Comparison of ENCODE assay signal across 8 mouse cellular contexts in genomic region chr13:94941230-94941629, GRCm38 (mm10). TPM values are rescaled to one million over a fixed set of nuclear protein-coding genes. Genes with fewer than 3 reads are reported as not detected.
A peak's percentile ranks its signal among the peaks of the same experiment; 100 is the strongest.
DNase-seq lines count a peak whose midpoint lies in the region; ATAC-seq and TF ChIP-seq lines count a peak whose summit lies in the region.

No protein-coding gene starts in this region.

- H3K27me3 ChIP-seq in forebrain, embryonic 10.5 days (ENCODE audit: poor library complexity, severe bottlenecking), result peaks cover 31% of the 10 kb centered on the region
- peaks cover 13% of the 10 kb centered on the region; the same call in 1 of the 2 replicates for H3K27me3 ChIP-seq in forebrain, embryonic 12.5 days
- peaks cover 2 to 6% of the 10 kb centered on the region in 2 experiments; a peak in 3 of 4 replicates for H3K27me3 ChIP-seq in MEL (ENCODE audit: control insufficient read depth in 1 of 2, insufficient read depth in 2 of 2, low read length in 2 of 2)

- no peak for TF ChIP-seq POLR2A in MEL (IDR thresholded peaks at IDR 0.05; ENCODE audit: control insufficient read depth in 1 of 2, insufficient read depth in 1 of 2, low read depth in 1 of 2, low read length in 2 of 2, poor library complexity in 1 of 2)

- H3K27ac ChIP-seq in forebrain, embryonic 10.5 days, result no peak overlapping the region
- no peak overlapping the region for H3K27ac ChIP-seq in forebrain, embryonic 12.5 days
- no peak overlapping the region for H3K27ac ChIP-seq in MEL (ENCODE audit: control insufficient read depth, low read depth, low read length)

- H3K36me3 ChIP-seq in forebrain, embryonic 10.5 days (replicated peaks), result no peaks in the 10 kb centered on the region
- H3K36me3 ChIP-seq in forebrain, embryonic 12.5 days (replicated peaks), result no peaks in the 10 kb centered on the region
- no peaks in the 10 kb centered on the region; a peak in 1 of 4 replicates for H3K36me3 ChIP-seq in MEL (ENCODE audit: control insufficient read depth in 1 of 2, insufficient read depth in 2 of 2, low read length in 2 of 2)

- no peaks in the 10 kb centered on the region for H3K4me1 ChIP-seq in forebrain, embryonic 10.5 days
- no peaks in the 10 kb centered on the region for H3K4me1 ChIP-seq in forebrain, embryonic 12.5 days
- H3K4me1 ChIP-seq in MEL (ENCODE audit: control insufficient read depth in 1 of 2, insufficient read depth in 2 of 2, low read length in 2 of 2), result no peaks in the 10 kb centered on the region

- H3K9me3 ChIP-seq in forebrain, embryonic 10.5 days, result no peaks in the 10 kb centered on the region
- no peaks in the 10 kb centered on the region for H3K9me3 ChIP-seq in forebrain, embryonic 12.5 days
- H3K9me3 ChIP-seq in MEL (replicated peaks; ENCODE audit: insufficient read depth, low read length), result no peaks in the 10 kb centered on the region

- peak; percentile 69 to 91 (median 70) for TF ChIP-seq CTCF in MEL (IDR thresholded peaks at IDR 0.05 in 2 of 3, conservative IDR thresholded peaks at IDR 0.05 in 1 of 3; ENCODE audit: control insufficient read depth in 1 of 3, insufficient read depth in 1 of 3, low read depth in 2 of 3, low read length in 3 of 3, poor library complexity in 1 of 3, severe bottlenecking in 1 of 3)

- no peak overlapping the region for H3K9ac ChIP-seq in forebrain, embryonic 12.5 days
- H3K9ac ChIP-seq in MEL (ENCODE audit: control insufficient read depth, low read depth, low read length, poor library complexity, severe bottlenecking), result peak overlapping the region; percentile 36; the same call in 1 of the 2 replicates

- DNase-seq in forebrain, embryonic 10.5 days (ENCODE audit: extremely low spot score, low spot score), result peak; percentile 64
- DNase-seq in MEL (ENCODE audit: low read depth, low spot score), result peak; percentile 77
- peak; percentile 11 for DNase-seq in cerebellum, adult 9-11 months
- peak; percentile 45 to 61 for DNase-seq in frontal cortex, postnatal 25 days (ENCODE audit: low spot score in 2 of 2)
- DNase-seq in layer of hippocampus, adult 18-20 months (ENCODE audit: low spot score in 2 of 2), result peak; percentile 22 to 79
- DNase-seq in lung, postnatal 10 days, result peak; percentile 76
- peak; percentile 23 to 42 for DNase-seq in right cerebral cortex, postnatal 36 days (ENCODE audit: low spot score in 2 of 2)

- no peak for TF ChIP-seq EP300 in MEL (IDR thresholded peaks at IDR 0.05; ENCODE audit: low read depth in 1 of 2, low read length in 2 of 2)

- no peak overlapping the region for H3K4me3 ChIP-seq in forebrain, embryonic 10.5 days
- H3K4me3 ChIP-seq in forebrain, embryonic 12.5 days (replicated peaks), result no peak overlapping the region
- peak overlapping the region; percentile 28 to 32; a peak in 2 of 4 replicates for H3K4me3 ChIP-seq in MEL (ENCODE audit: control insufficient read depth in 1 of 2, insufficient read depth in 1 of 2, low read depth in 2 of 2, low read length in 2 of 2)

- 20% methylated on average over 4 of the region's 4 CpGs for WGBS in forebrain, embryonic 10.5 days
- WGBS in forebrain, embryonic 12.5 days, result 18% methylated on average over 4 of the region's 4 CpGs

- no peaks in the 10 kb centered on the region for H3K79me2 ChIP-seq in MEL (ENCODE audit: control insufficient read depth, insufficient read depth, low read length, poor library complexity)

- H3K4me2 ChIP-seq in forebrain, embryonic 12.5 days, result no peak overlapping the region

- TF ChIP-seq RAD21 in MEL (IDR thresholded peaks at IDR 0.05; ENCODE audit: low read depth, low read length), result peak; percentile 94

- no peak for ATAC-seq in forebrain, embryonic 12.5 days (ENCODE audit: low FRiP score)

TF ChIP-seq in MEL, 35 proteins besides CTCF, POLR2A, EP300 and RAD21:
- TF ChIP-seq ZC3H11A (IDR thresholded peaks at IDR 0.05; ENCODE audit: low read depth, low read length) (peak; percentile 90), MAFK (IDR thresholded peaks at IDR 0.05; ENCODE audit: borderline replicate concordance, low read depth, low read length) (no peak), JUND (IDR thresholded peaks at IDR 0.05; ENCODE audit: low read depth, low read length) (no peak), ELF1 (IDR thresholded peaks at IDR 0.05; ENCODE audit: low read depth, low read length) (0 out of 2 replicates have a peak, but pooled peaks have one; percentile 33), ZNF384 (IDR thresholded peaks at IDR 0.05; ENCODE audit: low read depth, low read length) (no peak), SMC3 (IDR thresholded peaks at IDR 0.05; ENCODE audit: low read depth, low read length) (peak; percentile 97)

RNA-seq across cellular contexts. Expression of gene Wdr41, which starts 34.9 kb away (rescaled TPM):
- 15.8 and 15.9 TPM in 2 replicates for polyA plus RNA-seq in forebrain, embryonic 10.5 days (2016; fragmentation: Nextera tagmentation; extraction: Ambion mirVana)
- polyA plus RNA-seq in forebrain, embryonic 12.5 days (2016; fragmentation: Nextera tagmentation; extraction: Ambion mirVana), result 23.5 and 24.0 TPM in 2 replicates
- 11.3 and 14.3 TPM in 2 replicates for total RNA-seq in MEL (2012; rRNA removed)
- 10 to 100 TPM in 1 of 2 experiments, not detected in 1; 14.3 TPM for polyA plus RNA-seq in MEL (2012; ENCODE audit: insufficient read depth in 1 of 2, insufficient read length in 2 of 2, low read depth in 1 of 2, low replicate concordance in 2 of 2, missing spikeins in 1 of 2)
- total RNA-seq in layer of hippocampus, adult 18-20 months (2021), result 10 to 100 TPM; 22.3 to 25.2 TPM

Comparison
In these comparisons a context has a peak if more than half of its experiments do, and no peak if none do; other contexts are left out.
1. DNase-seq: peak in every context shown above with its lines; median percentile 77 in MEL; 76 in lung, postnatal 10 days; 64 in forebrain, embryonic 10.5 days; 53 in frontal cortex, postnatal 25 days; 50 in layer of hippocampus, adult 18-20 months; 32 in right cerebral cortex, postnatal 36 days; 11 in cerebellum, adult 9-11 months.
2. H3K4me3 ChIP-seq: peak in MEL (2 of 2); none in forebrain, embryonic 10.5 days (single experiment) and forebrain, embryonic 12.5 days (single experiment).